Mouse (Mus musculus): ENCODE measurements around the gene Olfr1338. TPM values are rescaled to one million over a fixed set of nuclear protein-coding genes. Genes with fewer than 3 reads are reported as not detected.

Gene Olfr1338
- polyA plus RNA-seq, 1 experiment from 2014 or later = not detected

Other genes starting within 250 kb of the Olfr1338 start
- 0.18 TPM in 1 of 2 replicates, not detected in the other for gene 2610528J11Rik, start 231.7 kb downstream of the Olfr1338 start, polyA plus RNA-seq (2015; fragmentation: Nextera tagmentation; extraction: Ambion mirVana)
- gene Tmem125, start 214.7 kb downstream of the Olfr1338 start, polyA plus RNA-seq (2015; fragmentation: Nextera tagmentation; extraction: Ambion mirVana) = 0.20 and 0.32 TPM in 2 replicates
- gene Cfap57, start 138.0 kb downstream of the Olfr1338 start, polyA plus RNA-seq (2015; fragmentation: Nextera tagmentation; extraction: Ambion mirVana) = 2.1 and 2.3 TPM in 2 replicates
- gene Ebna1bp2, start 137.9 kb downstream of the Olfr1338 start, polyA plus RNA-seq (2015; fragmentation: Nextera tagmentation; extraction: Ambion mirVana) = 88.3 and 91.6 TPM in 2 replicates
- not detected in 2 replicates for gene Olfr62, start 99.8 kb downstream of the Olfr1338 start, polyA plus RNA-seq (2015; fragmentation: Nextera tagmentation; extraction: Ambion mirVana)
- not detected in 2 replicates for gene Olfr1342, start 66.0 kb downstream of the Olfr1338 start, polyA plus RNA-seq (2015; fragmentation: Nextera tagmentation; extraction: Ambion mirVana)
- gene Olfr1341, start 55.2 kb downstream of the Olfr1338 start, polyA plus RNA-seq (2015; fragmentation: Nextera tagmentation; extraction: Ambion mirVana) = not detected in 2 replicates
- gene Olfr1340, start 38.6 kb downstream of the Olfr1338 start, polyA plus RNA-seq (2015; fragmentation: Nextera tagmentation; extraction: Ambion mirVana) = not detected in 2 replicates
- gene Olfr1339, start 26.6 kb downstream of the Olfr1338 start, polyA plus RNA-seq (2015; fragmentation: Nextera tagmentation; extraction: Ambion mirVana) = not detected in 2 replicates
- not detected in 2 replicates for gene Olfr1337, start 23.8 kb upstream of the Olfr1338 start, polyA plus RNA-seq (2015; fragmentation: Nextera tagmentation; extraction: Ambion mirVana)
- gene Olfr1335, start 51.2 kb upstream of the Olfr1338 start, polyA plus RNA-seq (2015; fragmentation: Nextera tagmentation; extraction: Ambion mirVana) = not detected in 2 replicates
- not detected in 2 replicates for gene Olfr1333, start 77.5 kb upstream of the Olfr1338 start, polyA plus RNA-seq (2015; fragmentation: Nextera tagmentation; extraction: Ambion mirVana)
- not detected in 2 replicates for gene Olfr1331, start 105.9 kb upstream of the Olfr1338 start, polyA plus RNA-seq (2015; fragmentation: Nextera tagmentation; extraction: Ambion mirVana)
- gene Olfr1330, start 129.9 kb upstream of the Olfr1338 start, polyA plus RNA-seq (2015; fragmentation: Nextera tagmentation; extraction: Ambion mirVana) = not detected in 2 replicates
- not detected in 2 replicates for gene Olfr1329, start 158.7 kb upstream of the Olfr1338 start, polyA plus RNA-seq (2015; fragmentation: Nextera tagmentation; extraction: Ambion mirVana)
- not detected in 2 replicates for gene Olfr1328, start 179.9 kb upstream of the Olfr1338 start, polyA plus RNA-seq (2015; fragmentation: Nextera tagmentation; extraction: Ambion mirVana)
- gene Lao1, start 202.8 kb upstream of the Olfr1338 start, polyA plus RNA-seq (2015; fragmentation: Nextera tagmentation; extraction: Ambion mirVana) = not detected in 2 replicates